Mouse (Mus musculus): ENCODE measurements around the gene Vmn2r48. TPM values are rescaled to one million over a fixed set of nuclear protein-coding genes. Genes with fewer than 3 reads are reported as not detected.
"Not testable (repeated sequence)": the region's sequence is repeated elsewhere in the genome, so short reads cannot be mapped to it uniquely, and the experiment has no call there.

Vmn2r48 gene
- not detected in 2 replicates for polyA plus RNA-seq (2012; rRNA removed)

DNA sequence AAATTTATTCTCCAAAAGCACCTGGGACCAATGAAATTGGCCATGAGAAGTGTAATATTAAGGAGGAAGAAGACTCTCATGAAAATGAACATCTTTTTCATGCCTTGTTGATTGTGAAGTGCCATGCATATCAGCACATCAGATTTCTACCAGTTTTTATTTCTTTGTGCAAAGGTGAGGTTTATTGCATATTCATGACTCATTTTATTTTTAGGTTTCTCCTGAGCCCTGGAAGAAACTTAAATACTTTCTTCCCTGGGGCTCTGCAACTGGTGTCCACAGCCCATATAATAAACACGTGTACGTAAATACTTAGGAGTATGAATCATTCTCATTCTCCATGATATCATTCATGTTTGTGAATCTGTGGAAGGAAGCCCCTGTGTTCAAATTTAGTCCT is at the start of gene Vmn2r48:
Vmn2r48 (minus strand) TSS at position 101 of the 400 bp plus-strand sequence.
- not testable (repeated sequence) for DNase-seq (ENCODE audit: low spot score)

DNA sequence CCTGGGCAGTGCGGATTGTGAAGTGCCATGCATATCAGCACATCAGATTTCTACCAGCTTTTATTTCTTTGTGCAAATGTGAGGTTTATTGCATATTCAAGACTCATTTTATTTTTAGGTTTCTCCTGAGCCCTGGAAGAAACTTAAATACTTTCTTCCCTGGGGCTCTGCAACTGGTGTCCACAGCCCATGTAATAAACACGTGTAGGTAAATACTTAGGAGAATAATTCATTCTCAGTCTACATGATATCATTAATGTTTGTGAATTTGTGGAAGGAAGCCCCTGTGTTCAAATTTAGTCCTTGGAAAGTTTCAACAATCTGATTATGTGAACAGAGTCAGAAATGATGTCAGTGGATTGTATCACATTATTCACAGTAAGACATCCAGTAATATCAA is 38.8 kb upstream of the Vmn2r48 start, which contains the start of gene Vmn2r49:
Vmn2r49 (minus strand) TSS at position 101 of the 400 bp plus-strand sequence.
- DNase-seq (ENCODE audit: low spot score) = not testable (repeated sequence)

Other genes starting within 250 kb of the Vmn2r48 start
- gene Vmn2r46, start 183.0 kb downstream of the Vmn2r48 start, polyA plus RNA-seq (2012; rRNA removed) = not detected in 2 replicates
- not detected in 2 replicates for gene Vmn2r47, start 112.3 kb downstream of the Vmn2r48 start, polyA plus RNA-seq (2012; rRNA removed)
- gene Vmn2r49, start 38.7 kb upstream of the Vmn2r48 start, polyA plus RNA-seq (2012; rRNA removed) = not detected in 2 replicates
- not detected in 2 replicates for gene Vmn2r50, start 99.7 kb upstream of the Vmn2r48 start, polyA plus RNA-seq (2012; rRNA removed)
- not detected in 2 replicates for gene Vmn2r51, start 152.2 kb upstream of the Vmn2r48 start, polyA plus RNA-seq (2012; rRNA removed)
- gene Vmn2r52, start 223.0 kb upstream of the Vmn2r48 start, polyA plus RNA-seq (2012; rRNA removed) = not detected in 2 replicates